Mouse (Mus musculus) heart, postnatal 36 days (tissue): ENCODE measurements around the gene Pacrg. TPM values are rescaled to one million over a fixed set of nuclear protein-coding genes. Genes with fewer than 3 reads are reported as not detected.

Source experiments
- DNase-seq, 2 experiments: peaks; one replicate each; pipeline ENCODE4 v3.0.0; 2021 to 2022
- intact Hi-C: fragments of 180-260 bp; cut with DNase I; formaldehyde crosslinking; loops from one replicate; pipeline ENCODE4 v1.15.1; 2025
- total RNA-seq, 2 experiments: library from RNA; stranded (reverse); gene quantifications; 2 replicates each; pipeline ENCODE4 v1.2.3; 2021

Gene Pacrg
- total RNA-seq, 2 experiments from 2014 or later, result 0.87 to 1.6 TPM

- intact Hi-C loops, result no loop called here
- DNase-seq, result no peak
Observed at GRCm38 (mm10) chr17:10627476-10627875, 212.6 kb downstream of the Pacrg start.

DNA sequence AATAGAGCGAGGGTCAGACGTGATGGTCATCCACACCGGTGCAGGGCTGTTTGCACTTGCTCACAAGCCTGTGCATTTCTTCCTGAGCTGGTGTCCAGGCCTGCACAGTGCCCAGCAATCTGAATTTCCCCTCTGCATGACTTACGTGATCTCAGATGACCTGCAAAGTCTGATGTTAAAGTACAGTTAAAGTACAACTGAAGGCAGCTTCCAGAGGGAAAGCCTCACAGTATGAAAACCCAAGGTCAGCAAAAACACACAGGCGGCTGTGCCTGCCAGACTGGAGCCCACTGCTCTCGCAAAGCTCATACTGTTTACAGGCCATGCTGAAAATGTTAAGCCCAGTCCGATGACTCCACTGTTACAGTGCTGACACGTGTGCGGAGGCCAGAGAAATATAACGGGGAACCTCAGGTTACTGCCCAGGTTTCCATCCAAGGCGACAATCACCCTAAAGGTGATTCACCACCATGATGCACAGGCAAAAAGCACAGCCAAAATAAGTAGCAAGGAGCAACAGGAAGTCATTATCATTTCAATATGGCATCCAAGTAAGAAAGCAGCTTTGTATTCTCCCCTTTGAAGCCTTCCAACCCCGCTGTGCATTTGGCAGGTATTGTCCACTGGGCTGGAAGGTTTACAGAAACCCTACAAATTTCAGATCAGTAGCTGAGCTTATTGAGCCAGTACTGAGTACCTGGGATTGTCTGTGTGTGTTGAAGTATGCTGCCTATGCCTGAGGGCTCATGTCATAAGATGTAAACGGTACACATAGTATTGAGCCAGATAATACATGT lies 213.6 kb downstream of the Pacrg start:
- intact Hi-C loops, result no loop called here
- DNase-seq, result no peak

DNA sequence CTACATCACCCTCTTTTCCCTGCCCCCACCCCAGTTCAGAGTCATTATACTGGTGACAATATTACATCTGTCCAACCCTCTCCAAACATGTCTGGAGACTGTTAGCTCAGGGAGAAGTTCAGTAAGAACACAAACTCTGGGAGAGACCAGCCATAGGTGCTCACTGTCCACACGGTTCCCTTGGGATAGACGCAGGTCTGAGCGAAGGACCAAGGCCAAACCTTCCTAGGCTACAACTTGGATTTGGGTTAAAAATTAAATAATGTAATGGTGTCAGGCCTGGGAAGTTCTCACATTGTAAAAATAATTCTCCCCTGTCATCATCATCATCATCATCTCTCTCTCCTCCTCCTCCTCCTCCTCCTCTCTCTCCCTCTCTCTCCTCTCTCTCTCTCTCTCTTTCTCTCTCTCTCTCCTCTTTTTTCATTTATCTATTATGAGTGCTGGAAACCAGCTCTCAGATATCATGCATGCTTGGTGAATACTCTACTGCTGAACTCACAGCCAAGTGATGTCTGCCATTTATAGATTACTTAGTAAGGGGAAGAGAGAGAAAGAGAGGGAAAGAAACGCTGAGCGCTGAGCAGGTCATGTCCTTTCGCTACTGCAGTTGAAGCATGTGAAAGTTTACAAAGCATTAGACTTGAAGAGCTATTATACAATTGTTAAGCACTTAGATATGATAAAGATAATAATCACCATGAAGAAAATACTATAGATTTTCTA lies 215.2 kb downstream of the Pacrg start:
- no peak for DNase-seq
- intact Hi-C loops, result no loop called here

- DNase-seq, result no peak
- intact Hi-C loops, result no loop called here
Observed at GRCm38 (mm10) chr17:10620621-10621020, 219.5 kb downstream of the Pacrg start.

GRCm38 (mm10) chr17:10619881-10620280 lies 220.2 kb downstream of the Pacrg start:
- no peak for DNase-seq
- intact Hi-C loops, result no loop called here

DNA sequence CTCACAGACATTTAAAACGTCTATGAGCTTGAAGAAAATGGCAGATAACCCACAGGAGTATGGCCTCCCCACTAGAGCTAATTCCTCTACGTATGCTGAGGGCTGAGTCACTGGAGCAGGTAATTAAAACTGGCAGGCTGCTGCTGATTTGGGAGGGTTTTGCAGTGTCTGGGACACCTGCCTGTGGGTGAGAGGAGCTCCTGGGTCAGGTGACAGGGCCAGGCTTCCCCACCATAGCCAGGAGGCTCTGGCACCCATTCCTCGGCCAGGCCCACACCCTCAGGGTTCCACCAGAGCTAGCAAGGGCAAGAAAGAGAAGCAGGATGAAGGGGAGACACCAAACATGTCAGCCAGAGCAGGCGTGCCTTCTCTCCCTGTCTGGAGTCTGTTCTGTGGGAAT lies 222.5 kb downstream of the Pacrg start:
- no peak for DNase-seq
- intact Hi-C loops, result no loop called here

- intact Hi-C loops, result no loop called here
- no peak for DNase-seq
Observed at GRCm38 (mm10) chr17:10615611-10616010, 224.5 kb downstream of the Pacrg start.

- DNase-seq, result no peak
- intact Hi-C loops, result no loop called here
Observed at GRCm38 (mm10) chr17:10614696-10615095, 225.4 kb downstream of the Pacrg start.

- intact Hi-C loops, result no loop called here
- DNase-seq, result no peak
Observed at GRCm38 (mm10) chr17:10611626-10612025, 228.5 kb downstream of the Pacrg start.

GRCm38 (mm10) chr17:10608146-10608545 lies 232.0 kb downstream of the Pacrg start:
- DNase-seq, result no peak

DNA sequence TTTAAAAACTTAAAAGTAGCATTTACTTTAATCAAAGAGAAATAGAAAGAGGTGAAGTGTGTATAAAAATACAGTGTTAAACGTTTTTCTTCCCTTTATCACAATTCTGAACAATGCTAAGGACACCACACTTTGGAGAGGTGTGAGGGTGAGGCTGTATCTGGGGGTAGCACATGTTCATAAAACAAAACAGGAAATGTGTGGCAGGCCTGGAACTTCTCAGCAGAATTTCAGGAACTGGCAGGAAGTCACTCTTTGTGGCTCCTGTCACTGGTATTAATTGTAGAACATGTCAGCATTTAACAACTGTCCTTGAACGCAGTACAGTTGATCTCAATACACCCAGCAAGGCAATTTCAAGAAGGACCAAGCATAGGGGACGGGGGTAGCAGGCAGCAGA lies 234.0 kb downstream of the Pacrg start:
- intact Hi-C loops, result no loop called here
- DNase-seq, result no peak

More at GRCm38 (mm10) chr17:10608146-10608545, 232.0 kb downstream of the Pacrg start:
- intact Hi-C loops, result no loop called here

DNA sequence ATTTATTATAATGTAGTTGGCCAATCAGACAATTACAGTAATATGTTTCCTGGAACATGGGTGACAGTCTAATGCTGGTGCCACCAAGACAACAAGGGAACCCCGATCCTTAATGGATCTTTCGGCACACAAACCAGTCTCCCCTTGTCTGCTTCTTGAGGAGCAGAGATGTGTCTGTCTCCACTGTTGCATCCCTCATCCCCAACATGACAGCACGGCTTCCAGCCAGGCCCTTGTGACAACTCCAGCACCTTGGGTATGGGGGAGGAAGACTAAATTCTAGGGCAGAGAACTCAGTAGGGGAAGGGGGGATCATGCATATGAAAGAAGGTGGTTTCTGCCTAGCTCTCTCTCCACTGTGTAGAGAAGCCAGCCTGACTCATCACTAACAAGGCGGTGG lies 242.4 kb downstream of the Pacrg start:
- DNase-seq, result no peak
- intact Hi-C loops, result no loop called here

DNA sequence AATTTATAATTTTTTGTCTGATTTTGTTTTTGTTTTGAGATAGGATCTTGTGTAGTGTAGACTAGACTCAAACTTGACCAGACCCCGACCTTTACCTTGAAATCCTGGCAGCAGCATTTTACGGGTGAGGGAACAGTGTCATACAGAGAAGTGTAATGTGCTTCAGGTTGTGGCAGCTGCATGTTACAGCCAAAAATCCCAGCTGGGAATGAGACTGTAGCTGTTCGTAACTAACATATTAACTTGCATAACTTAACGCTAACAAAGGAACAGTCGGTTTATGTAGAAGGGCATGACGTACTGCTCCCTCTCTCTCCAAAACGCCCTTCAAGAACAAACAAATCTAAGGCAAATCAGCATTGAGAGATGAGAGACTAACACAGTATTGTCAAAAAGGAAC lies 250.5 kb downstream of the Pacrg start:
- DNase-seq, result no peak
- intact Hi-C loops, result no loop called here

- DNase-seq, result no peak
- intact Hi-C loops, result no loop called here
Observed at GRCm38 (mm10) chr17:10588922-10589400, 251.2 kb downstream of the Pacrg start.

GRCm38 (mm10) chr17:10583301-10583700 lies 256.8 kb downstream of the Pacrg start:
- intact Hi-C loops, result no loop called here
- no peak for DNase-seq

DNA sequence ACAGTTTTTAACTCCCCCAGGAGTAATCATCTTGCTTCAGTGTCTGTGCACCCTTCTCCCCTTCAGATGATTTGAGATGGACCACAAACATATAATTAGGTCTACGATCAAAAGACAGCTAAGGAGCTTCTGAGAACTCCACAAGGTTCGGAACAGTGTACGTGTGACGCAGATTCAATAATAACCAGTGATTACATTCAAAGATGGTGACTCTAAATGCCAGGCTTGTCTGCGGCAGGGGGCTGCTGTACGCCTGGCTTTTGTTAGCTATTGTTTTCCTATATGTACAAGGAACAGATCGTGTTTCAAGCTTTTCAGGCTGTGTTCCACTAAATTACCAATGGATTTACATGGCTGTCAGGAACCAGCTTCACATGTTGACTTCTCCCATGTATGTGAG lies 264.8 kb downstream of the Pacrg start:
- no peak for DNase-seq

DNA sequence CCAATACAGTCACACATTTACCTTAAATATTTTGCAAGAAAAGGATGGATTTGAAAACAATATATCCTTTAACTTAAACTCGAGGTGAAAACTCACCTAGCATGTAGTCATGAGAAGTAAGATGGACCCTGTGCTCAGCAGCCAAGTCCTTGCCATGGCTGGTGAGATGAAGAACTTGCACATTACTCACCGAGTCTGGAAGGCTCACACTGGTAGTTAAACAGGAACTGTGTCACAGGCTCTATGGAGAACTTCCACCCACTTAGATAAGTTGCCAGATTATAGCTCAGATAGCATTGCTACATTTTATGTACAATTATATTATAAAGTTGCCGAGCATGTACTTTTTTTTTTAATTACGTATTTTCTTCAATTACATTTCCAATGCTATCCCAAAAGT lies 267.7 kb downstream of the Pacrg start:
- no peak for DNase-seq
- intact Hi-C loops, result no loop called here

More for the DNA sequence above, 264.8 kb downstream of the Pacrg start:
- intact Hi-C loops, result no loop called here

- intact Hi-C loops, result no loop called here
- DNase-seq, result no peak
Observed at GRCm38 (mm10) chr17:10569270-10569669, 270.8 kb downstream of the Pacrg start.

- no peak for DNase-seq
- intact Hi-C loops, result no loop called here
Observed at GRCm38 (mm10) chr17:10567411-10567810, 272.7 kb downstream of the Pacrg start.

- intact Hi-C loops, result no loop called here
- no peak for DNase-seq
Observed at GRCm38 (mm10) chr17:10564191-10564590, 275.9 kb downstream of the Pacrg start.

GRCm38 (mm10) chr17:10562871-10563270 lies 277.2 kb downstream of the Pacrg start:
- DNase-seq, result no peak
- intact Hi-C loops, result no loop called here

- DNase-seq, result no peak
- intact Hi-C loops, result no loop called here
Observed at GRCm38 (mm10) chr17:10560053-10560452, 280.1 kb downstream of the Pacrg start.
